Mouse (Mus musculus) kidney, postnatal 10 days (tissue): ENCODE results near the gene As3mt.
"Not testable (repeated sequence)": the region's sequence is repeated elsewhere in the genome, so short reads cannot be mapped to it uniquely, and the experiment has no call there.

Experiments used
- DNase-seq: peaks from one replicate; pipeline ENCODE4 v3.0.0; 2021; ENCODE audit warnings: mixed read lengths

As3mt gene

GRCm38 (mm10) chr19:46756221-46756620, 49.0 kb downstream of the As3mt start:
- DNase-seq = no peak

GRCm38 (mm10) chr19:46759096-46759495, 51.8 kb downstream of the As3mt start:
- no peak for DNase-seq

- not testable (repeated sequence) for DNase-seq
Measured at GRCm38 (mm10) chr19:46759909-46760308, 52.7 kb downstream of the As3mt start.

GRCm38 (mm10) chr19:46760375-46761160, 53.3 kb downstream of the As3mt start:
- DNase-seq = peak; percentile 95

GRCm38 (mm10) chr19:46761247-46761946, 54.1 kb downstream of the As3mt start, which contains the start of gene Cnnm2:
Gene Cnnm2 (plus strand): TSS chr19:46761596.
- peak; percentile 100 for DNase-seq

- no peak for DNase-seq
Measured at GRCm38 (mm10) chr19:46761971-46762290, 54.7 kb downstream of the As3mt start.

- peak; percentile 52 for DNase-seq
Measured at GRCm38 (mm10) chr19:46762291-46762991, 55.2 kb downstream of the As3mt start.

GRCm38 (mm10) chr19:46762992-46763342, 55.7 kb downstream of the As3mt start:
- no peak for DNase-seq

- no peak for DNase-seq
Measured at GRCm38 (mm10) chr19:46763356-46763755, 56.1 kb downstream of the As3mt start.

GRCm38 (mm10) chr19:46763932-46764762, 56.9 kb downstream of the As3mt start:
- DNase-seq = no peak

- no peak for DNase-seq
Measured at GRCm38 (mm10) chr19:46764763-46765117, 57.5 kb downstream of the As3mt start.

GRCm38 (mm10) chr19:46766125-46766524, 58.9 kb downstream of the As3mt start:
- no peak for DNase-seq

- no peak for DNase-seq
Measured at GRCm38 (mm10) chr19:46769759-46770158, 62.5 kb downstream of the As3mt start.

GRCm38 (mm10) chr19:46771801-46772200, 64.5 kb downstream of the As3mt start:
- no peak for DNase-seq

- no peak for DNase-seq
Measured at GRCm38 (mm10) chr19:46776391-46776790, 69.1 kb downstream of the As3mt start.

- no peak for DNase-seq
Measured at GRCm38 (mm10) chr19:46776850-46777249, 69.6 kb downstream of the As3mt start.

- no peak for DNase-seq
Measured at GRCm38 (mm10) chr19:46777928-46778680, 70.8 kb downstream of the As3mt start.

- not testable (repeated sequence) for DNase-seq
Measured at GRCm38 (mm10) chr19:46779130-46779529, 71.9 kb downstream of the As3mt start.

GRCm38 (mm10) chr19:46784038-46784437, 76.8 kb downstream of the As3mt start:
- no peak for DNase-seq

- no peak for DNase-seq
Measured at GRCm38 (mm10) chr19:46784502-46784901, 77.2 kb downstream of the As3mt start.

- DNase-seq = no peak
Measured at GRCm38 (mm10) chr19:46785633-46786032, 78.4 kb downstream of the As3mt start.

GRCm38 (mm10) chr19:46789782-46790181, 82.5 kb downstream of the As3mt start:
- DNase-seq = no peak
